Mouse (Mus musculus) lung, postnatal 0 days (tissue): ENCODE data around the gene Acoxl. TPM values are rescaled to one million over a fixed set of nuclear protein-coding genes. Genes with fewer than 3 reads are reported as not detected.

Experiments
- ATAC-seq: fragments of 200-750 bp; cut with Nextera tagmentation; 2 replicates; pipeline ENCODE4 v1.8.0; 2017; ENCODE audit warnings: moderate library complexity
- DNase-seq: peaks from one replicate; pipeline ENCODE4 v3.0.0-alpha.2; 2016; ENCODE audit warnings: low spot score
- H3K27ac ChIP-seq: fragments of 300-500 bp; sonication (generic); 2 replicates; pipeline ENCODE4 v1.5.1; 2014; ENCODE audit warnings: antibody characterized with exemption, mild to moderate bottlenecking, low read length, mixed read lengths
- H3K27me3 ChIP-seq: fragments of 300-500 bp; sonication (generic); replicated peaks from 2 replicates; pipeline ENCODE4 v1.6.1; 2014; ENCODE audit warnings: low read length, mixed read lengths; ENCODE audit not compliant: insufficient read depth
- H3K36me3 ChIP-seq: fragments of 300-500 bp; sonication (generic); 2 replicates; pipeline ENCODE4 v1.6.1; 2014; ENCODE audit warnings: low read length, mixed read lengths; ENCODE audit not compliant: insufficient read depth
- H3K4me1 ChIP-seq: fragments of 300-500 bp; sonication (generic); 2 replicates; pipeline ENCODE4 v1.6.1; 2014; ENCODE audit warnings: antibody characterized with exemption, low read depth, low read length, mixed read lengths; ENCODE audit not compliant: insufficient read depth
- H3K4me2 ChIP-seq: fragments of 300-500 bp; sonication (generic); replicated peaks from 2 replicates; pipeline ENCODE4 v1.6.1; 2014; ENCODE audit warnings: low read depth, mild to moderate bottlenecking, low read length, moderate library complexity, mixed read lengths
- H3K4me3 ChIP-seq: fragments of 300-500 bp; sonication (generic); 2 replicates; pipeline ENCODE4 v1.5.1; 2014; ENCODE audit warnings: low read depth, low read length
- H3K9ac ChIP-seq: fragments of 300-500 bp; sonication (generic); replicated peaks from 2 replicates; pipeline ENCODE4 v1.6.1; 2014; ENCODE audit warnings: low read depth, mild to moderate bottlenecking
- H3K9me3 ChIP-seq: fragments of 300-500 bp; sonication (generic); 2 replicates; pipeline ENCODE4 v1.6.1; 2016; ENCODE audit warnings: low read length, mixed read lengths
- CTCF ChIP-seq: IDR thresholded peaks from 2 replicates; pipeline ENCODE4 v1.5.1; 2016; ENCODE audit warnings: antibody characterized with exemption, mild to moderate bottlenecking
- EP300 ChIP-seq: IDR thresholded peaks from 2 replicates; pipeline ENCODE4 v1.6.1; 2016; ENCODE audit warnings: antibody characterized with exemption, mild to moderate bottlenecking, control low read depth
- WGBS: fragments of 180-500 bp; shearing (Covaris S2); extraction: QIAGEN DNeasy Blood & Tissue Kit; methylation state at CpG from one replicate; pipeline ENCODE4 v1.1.7; 2014; 5-methylcytosine and 5-hydroxymethylcytosine counted together
- polyA plus RNA-seq: library from polyadenylated mRNA; unstranded; fragments of >200 nt; fragmentation: Nextera tagmentation; extraction: Ambion mirVana; gene quantifications from 2 replicates; pipeline ENCODE4 v1.2.1, GENCODE M21; 2015

Acoxl gene
- polyA plus RNA-seq, 1 experiment from 2014 or later = 17.0 TPM

DNA sequence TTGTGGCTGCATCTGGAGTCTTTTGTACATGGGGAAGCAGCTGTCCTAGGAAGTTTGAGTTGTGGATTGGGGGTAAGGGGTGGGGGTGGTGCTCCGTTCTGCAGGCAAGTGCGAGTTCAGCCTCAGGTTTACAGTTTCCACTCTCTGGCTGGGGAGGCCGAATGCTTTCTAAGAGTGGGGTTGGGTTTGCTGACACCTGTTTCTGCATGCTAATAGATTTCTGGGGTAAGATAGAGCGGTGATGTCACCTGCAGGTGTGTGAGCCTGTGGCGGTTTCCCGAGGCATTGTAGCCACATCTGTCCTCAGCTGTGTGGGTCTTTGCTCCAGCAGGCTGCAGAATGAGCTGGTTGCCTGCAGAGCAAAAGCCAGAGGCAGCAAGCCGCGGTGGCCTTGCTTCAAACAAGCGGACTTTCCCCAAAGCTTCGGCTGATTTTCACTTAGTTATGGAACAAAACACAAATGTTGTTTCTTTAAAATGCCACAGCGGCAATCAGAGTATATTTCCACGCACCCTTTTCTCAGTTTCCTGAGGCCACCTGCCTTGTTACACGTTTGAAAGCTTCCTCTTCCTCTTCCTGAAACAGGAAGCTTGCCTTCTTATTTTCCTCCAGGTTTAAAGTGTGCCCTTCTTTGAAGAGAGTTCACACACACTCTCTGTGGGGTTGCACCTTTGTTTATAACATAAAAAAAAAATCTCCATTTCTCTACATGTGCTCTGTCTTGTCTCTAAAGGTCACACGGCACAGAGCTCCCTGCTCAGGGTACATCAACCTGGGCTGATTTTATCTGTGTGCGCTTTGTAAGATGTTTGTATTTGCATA, 89.0 kb downstream of the Acoxl start:
- no peak overlapping the region for H3K9ac ChIP-seq
- TF ChIP-seq EP300 (no peak), CTCF (no peak)
- H3K4me2 ChIP-seq = no peak overlapping the region
- DNase-seq (no peak), ATAC-seq (no peak)
- H3K4me3 ChIP-seq = no peak overlapping the region
- H3K27me3 ChIP-seq = no peaks in the 10 kb centered on the region
- no peaks in the 10 kb centered on the region for H3K9me3 ChIP-seq
- no peak overlapping the region for H3K27ac ChIP-seq
- 33% methylated on average over 15 of the region's 15 CpGs for WGBS
- no peaks in the 10 kb centered on the region for H3K36me3 ChIP-seq
- H3K4me1 ChIP-seq = no peaks in the 10 kb centered on the region

DNA sequence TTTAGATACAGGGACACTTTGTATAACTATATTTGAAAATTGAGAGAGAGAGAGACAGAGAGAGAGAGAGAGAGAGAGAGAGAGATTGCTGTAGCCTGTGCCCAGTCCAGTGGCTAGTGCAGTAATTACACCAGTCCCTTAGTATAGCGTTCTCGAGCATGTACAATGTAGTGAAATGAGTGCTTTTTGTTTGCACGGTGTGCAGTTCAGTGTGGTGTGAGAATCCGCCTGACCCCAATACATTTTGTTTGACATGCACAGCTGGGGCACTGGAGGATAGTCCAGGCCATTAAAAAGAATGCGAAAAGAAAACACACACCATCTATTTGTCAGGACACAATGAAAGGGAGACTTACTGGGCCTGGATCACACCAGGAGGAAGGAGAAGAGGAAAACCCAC, 89.6 kb downstream of the Acoxl start:
- ATAC-seq (no peak), DNase-seq (no peak)
- Histone ChIP-seq H3K4me1 (no peaks in the 10 kb centered on the region), H3K4me3 (no peak overlapping the region), H3K27me3 (no peaks in the 10 kb centered on the region), H3K36me3 (no peaks in the 10 kb centered on the region), H3K9ac (no peak overlapping the region), H3K4me2 (no peak overlapping the region), H3K9me3 (no peaks in the 10 kb centered on the region), H3K27ac (no peak overlapping the region)
- WGBS = 37% methylated on average over 5 of the region's 5 CpGs
- no peak for TF ChIP-seq CTCF
- no peak for TF ChIP-seq EP300

DNA sequence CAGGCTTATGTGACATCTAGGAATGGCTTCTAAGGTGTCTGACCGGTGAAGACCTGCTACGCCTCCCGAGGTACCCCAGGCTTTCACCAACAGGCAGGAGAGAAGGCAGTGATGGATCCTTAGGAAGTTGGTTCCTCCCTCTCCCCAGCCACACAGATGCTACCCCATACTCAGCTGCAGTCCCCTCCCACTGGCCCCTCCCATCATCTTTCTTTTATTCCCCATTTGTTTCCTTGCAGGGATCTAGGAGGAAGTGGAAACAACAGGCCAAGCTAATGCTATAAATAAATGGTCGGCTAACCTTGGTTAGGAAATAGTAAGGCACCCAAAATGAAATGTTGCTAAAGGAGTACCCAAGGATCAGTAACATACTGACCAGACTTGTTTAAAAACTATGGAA, 90.2 kb downstream of the Acoxl start:
- Histone ChIP-seq H3K4me1 (no peaks in the 10 kb centered on the region), H3K4me2 (no peak overlapping the region), H3K4me3 (no peak overlapping the region), H3K27me3 (no peaks in the 10 kb centered on the region), H3K9ac (no peak overlapping the region), H3K27ac (no peak overlapping the region), H3K36me3 (no peaks in the 10 kb centered on the region), H3K9me3 (no peaks in the 10 kb centered on the region)
- no peak for DNase-seq
- TF ChIP-seq CTCF (no peak), EP300 (no peak)
- ATAC-seq = no peak
- 51% methylated on average over 4 of the region's 4 CpGs for WGBS

DNA sequence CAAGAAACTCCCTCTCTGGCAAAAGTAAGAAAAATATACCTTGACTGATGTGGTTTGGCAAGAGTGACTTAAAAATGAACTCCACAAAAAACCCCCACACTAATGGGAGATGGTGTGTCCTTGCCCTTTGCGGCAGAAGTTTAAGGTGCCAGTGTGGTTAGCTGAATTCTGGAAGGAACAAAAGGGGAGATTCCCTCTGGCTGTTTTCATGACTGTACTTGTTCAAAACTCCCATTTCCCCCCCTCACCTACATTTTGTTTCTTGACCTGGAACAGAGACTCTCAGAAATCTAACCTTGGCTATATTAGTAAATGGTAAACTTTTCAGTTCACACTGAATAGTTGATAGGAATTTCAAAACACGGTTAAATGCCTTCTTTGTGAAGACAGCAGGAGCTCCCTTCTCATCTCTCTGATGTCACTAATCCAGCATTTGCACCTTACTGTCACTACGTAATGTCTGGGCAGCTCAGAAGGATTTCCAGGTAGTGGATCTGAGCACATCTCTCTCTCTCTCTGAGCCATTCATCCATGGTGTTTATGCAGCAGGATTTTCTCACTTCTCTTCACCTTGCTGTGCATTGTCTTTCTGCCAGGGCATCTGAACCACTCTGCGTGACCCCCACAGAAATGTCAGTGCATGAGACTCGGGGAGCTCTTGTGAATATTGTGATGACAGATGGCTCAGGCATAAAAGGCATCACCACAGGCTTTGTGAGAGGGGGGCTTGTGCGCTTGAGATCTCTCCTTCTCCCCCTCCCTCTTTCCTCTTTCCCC, 91.5 kb downstream of the Acoxl start:
- no peak for ATAC-seq
- WGBS = 73% methylated on average over 6 of the region's 6 CpGs

DNA sequence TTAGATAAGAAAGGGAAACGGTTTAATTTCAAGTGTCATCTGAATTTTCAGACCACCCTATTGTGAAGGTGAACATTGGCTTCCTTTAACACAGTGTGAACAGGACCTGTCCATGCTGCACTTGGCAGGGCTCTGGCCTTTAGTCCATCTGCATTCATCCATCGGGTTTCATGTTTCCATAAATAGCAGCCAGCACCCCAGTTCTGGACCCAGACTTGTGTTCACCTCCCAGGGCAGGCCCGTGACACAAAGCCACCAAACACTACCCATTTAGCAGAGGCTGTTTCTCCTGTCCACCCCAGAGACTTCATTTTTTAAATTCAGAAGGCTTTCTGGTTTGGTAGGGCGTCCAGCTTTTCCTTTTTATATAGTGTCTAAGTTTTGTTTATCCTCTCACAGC, 92.9 kb downstream of the Acoxl start:
- H3K4me3 ChIP-seq = no peak overlapping the region
- ATAC-seq (no peak), DNase-seq (no peak)
- no peak overlapping the region for H3K27ac ChIP-seq
- H3K9ac ChIP-seq = no peak overlapping the region
- H3K4me1 ChIP-seq = no peaks in the 10 kb centered on the region
- H3K4me2 ChIP-seq = no peak overlapping the region
- TF ChIP-seq EP300 = no peak
- no peak for TF ChIP-seq CTCF
- no peaks in the 10 kb centered on the region for H3K27me3 ChIP-seq
- WGBS = 65% methylated on average over 4 of the region's 4 CpGs
- H3K9me3 ChIP-seq = no peaks in the 10 kb centered on the region
- no peaks in the 10 kb centered on the region for H3K36me3 ChIP-seq

More for the DNA sequence above, 91.5 kb downstream of the Acoxl start:
- H3K4me3 ChIP-seq = no peak overlapping the region
- no peaks in the 10 kb centered on the region for H3K36me3 ChIP-seq
- no peak for TF ChIP-seq EP300
- TF ChIP-seq CTCF = no peak
- H3K27me3 ChIP-seq = no peaks in the 10 kb centered on the region
- no peak overlapping the region for H3K4me2 ChIP-seq
- no peak overlapping the region for H3K27ac ChIP-seq
- no peaks in the 10 kb centered on the region for H3K4me1 ChIP-seq
- no peaks in the 10 kb centered on the region for H3K9me3 ChIP-seq
- no peak overlapping the region for H3K9ac ChIP-seq
- no peak for DNase-seq

DNA sequence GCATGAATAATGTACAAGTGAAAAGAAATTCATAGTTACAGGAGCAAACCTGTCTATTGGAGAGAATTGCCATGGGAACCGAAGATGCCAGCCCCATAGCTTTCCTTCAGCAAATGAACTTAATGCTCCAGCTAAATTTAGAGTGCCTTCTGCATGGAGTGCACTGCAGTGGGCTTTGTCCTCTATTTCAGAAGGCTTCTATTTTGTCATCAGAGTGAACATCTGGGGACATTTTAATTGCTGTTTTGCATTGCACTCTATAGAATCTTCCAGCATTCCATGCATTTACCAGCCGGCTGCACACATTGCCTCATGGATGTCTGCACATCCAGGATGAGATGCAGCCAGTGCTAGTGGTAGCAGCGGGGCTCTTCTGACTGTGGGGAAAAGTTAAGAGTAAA, 94.9 kb downstream of the Acoxl start:
- TF ChIP-seq EP300 (no peak), CTCF (no peak)
- 90% methylated on average over 3 of the region's 3 CpGs for WGBS
- no peak overlapping the region for H3K27ac ChIP-seq

More for the DNA sequence above, 94.9 kb downstream of the Acoxl start:
- Histone ChIP-seq H3K9ac (no peak overlapping the region), H3K4me3 (no peak overlapping the region), H3K27me3 (no peaks in the 10 kb centered on the region), H3K36me3 (no peaks in the 10 kb centered on the region), H3K9me3 (no peaks in the 10 kb centered on the region), H3K4me2 (no peak overlapping the region), H3K4me1 (no peaks in the 10 kb centered on the region)
- no peak for DNase-seq
- ATAC-seq = no peak
